Mouse (Mus musculus): ENCODE results near the gene Lct. TPM values are rescaled to one million over a fixed set of nuclear protein-coding genes. Genes with fewer than 3 reads are reported as not detected.

Lct gene
- total RNA-seq (2021), result 10 to 100 TPM; 53.8 to 69.6 TPM
- long read RNA-seq, partial matches to known transcripts, result 84 of 91 reads
- long read RNA-seq, other reads (novel, unspliced or antisense), result 7 of 91 reads

DNA sequence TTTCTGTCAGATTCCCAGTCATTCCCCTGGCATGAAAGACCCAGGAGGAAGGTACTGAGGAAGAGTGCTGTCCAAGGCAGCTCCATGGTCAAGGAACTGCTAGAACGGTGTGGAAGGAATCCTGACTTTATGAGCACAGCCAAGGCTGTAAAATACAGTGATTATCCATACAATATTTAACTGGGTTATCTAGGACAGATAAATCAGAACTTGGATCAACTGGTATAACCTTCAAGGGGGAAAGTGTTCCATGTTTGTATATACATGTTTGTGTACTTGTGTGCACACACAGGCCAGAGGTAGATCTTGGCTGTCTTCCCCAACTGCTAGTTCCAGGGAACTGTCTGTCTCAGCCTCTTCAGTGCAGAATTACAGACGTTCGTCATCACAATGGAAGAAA is at the start of gene Lct:
Gene Lct, minus strand, starts transcription at position 101 of the 400 bp plus-strand sequence.
- DNase-seq (ENCODE audit: low spot score in 2 of 2), result no peak

DNA sequence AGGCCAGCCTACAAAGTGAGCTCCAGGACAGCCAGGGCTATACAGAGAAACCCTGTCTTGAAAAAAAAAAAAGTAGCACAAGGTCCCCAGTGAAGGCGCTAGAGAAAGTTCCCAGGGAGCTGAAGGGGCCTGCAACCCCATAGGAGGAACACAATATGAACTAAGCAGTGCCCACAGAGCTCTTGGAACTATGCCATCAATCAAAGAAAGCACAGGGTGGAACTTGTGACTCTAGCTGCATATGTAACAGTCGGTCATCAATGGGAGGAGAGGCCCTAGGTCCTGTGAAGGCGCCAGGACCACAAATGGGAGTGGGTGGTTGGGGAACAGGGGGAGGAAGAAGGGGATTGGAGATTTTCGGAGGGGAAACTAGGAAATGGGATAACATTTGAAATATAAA is 48.7 kb upstream of the Lct start:
- DNase-seq (ENCODE audit: low spot score in 2 of 2), result no peak

DNA sequence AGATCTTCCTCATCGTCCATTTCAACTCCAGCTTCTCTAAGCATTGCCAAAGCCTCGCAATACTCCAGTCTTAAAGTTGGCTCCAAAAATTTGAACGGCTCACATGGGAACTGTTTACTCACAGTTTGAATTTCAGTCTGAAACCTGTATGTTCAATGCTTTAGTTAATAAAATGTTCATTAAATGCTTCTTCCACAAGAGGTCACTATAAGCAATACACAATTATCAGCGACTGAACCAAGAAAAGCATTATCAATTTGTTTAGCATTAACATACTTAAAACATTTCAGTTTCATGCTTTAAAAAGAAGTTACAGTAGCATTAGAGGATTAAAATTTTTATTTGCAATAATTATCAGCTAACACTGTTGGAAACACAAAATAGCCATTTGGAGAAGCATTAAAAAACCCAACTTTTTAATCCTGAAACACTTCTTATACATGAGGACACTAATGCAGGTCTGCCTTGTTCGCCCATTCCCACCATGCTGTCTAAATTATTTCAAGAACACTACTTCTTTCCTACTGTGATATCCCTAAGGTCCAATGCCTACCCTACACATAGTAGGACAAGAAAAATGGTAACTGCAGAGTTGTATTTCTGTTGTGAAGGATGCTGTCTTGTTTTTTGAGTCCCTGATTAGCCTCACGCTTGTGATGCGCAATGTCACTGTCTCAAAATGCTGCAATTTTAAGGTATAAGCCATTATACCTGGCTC is 44.2 kb upstream of the Lct start:
- DNase-seq (ENCODE audit: low spot score in 2 of 2), result no peak

DNA sequence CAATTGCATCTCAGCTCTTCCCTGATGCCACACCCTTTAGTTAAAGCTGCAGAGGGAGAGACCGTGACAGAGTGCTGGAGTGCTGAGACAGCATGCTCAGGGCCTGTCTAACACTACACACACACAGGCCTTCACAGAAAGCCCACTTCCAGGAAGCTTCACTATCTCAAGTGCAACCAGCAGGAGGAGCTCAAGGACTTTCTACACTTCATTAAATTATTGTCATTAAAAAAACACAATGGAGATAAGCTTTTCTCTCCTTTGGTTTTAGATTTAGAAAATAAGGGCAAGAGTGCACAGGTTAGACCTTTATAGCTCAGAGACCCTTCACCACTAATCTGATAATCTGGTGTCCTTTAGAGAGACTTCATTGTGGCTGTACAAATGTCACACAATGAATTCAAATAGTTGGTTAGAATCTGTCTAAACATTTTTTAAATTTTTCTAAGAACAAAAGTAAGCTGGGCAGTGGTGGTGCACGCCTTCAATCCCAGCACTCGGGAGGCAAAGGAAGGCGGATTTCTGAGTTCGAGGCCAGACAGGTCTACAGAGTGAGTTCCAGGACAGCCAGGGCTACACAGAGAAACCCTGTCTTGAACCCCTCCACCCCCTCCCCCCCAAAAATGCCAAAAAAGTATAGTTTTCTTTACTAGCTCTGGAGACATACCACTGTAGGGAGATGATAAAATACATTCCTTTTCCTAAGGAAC is 40.8 kb upstream of the Lct start:
- DNase-seq (ENCODE audit: low spot score in 2 of 2), result peak; percentile 26 to 83

DNA sequence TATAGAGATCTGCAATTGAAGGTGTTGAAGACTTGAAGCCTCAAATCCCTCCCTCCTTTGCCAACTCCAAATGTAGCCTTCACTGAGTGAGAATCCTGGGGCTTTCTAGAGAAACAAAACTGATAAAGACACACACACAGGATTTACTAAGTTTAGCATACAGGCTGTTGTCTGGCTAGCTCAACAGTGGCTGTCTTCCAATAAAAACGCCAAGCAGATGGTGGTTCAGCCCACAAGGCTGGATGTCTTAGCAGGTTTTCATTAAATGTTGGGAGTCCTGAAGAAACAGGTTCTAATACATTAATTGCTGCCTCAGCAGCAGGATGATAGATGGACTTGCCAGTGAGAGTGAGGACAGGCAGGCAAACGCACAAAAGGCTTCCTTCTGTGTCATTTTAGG is 32.5 kb upstream of the Lct start:
- DNase-seq (ENCODE audit: low spot score in 2 of 2), result peak; percentile 44 to 51

DNA sequence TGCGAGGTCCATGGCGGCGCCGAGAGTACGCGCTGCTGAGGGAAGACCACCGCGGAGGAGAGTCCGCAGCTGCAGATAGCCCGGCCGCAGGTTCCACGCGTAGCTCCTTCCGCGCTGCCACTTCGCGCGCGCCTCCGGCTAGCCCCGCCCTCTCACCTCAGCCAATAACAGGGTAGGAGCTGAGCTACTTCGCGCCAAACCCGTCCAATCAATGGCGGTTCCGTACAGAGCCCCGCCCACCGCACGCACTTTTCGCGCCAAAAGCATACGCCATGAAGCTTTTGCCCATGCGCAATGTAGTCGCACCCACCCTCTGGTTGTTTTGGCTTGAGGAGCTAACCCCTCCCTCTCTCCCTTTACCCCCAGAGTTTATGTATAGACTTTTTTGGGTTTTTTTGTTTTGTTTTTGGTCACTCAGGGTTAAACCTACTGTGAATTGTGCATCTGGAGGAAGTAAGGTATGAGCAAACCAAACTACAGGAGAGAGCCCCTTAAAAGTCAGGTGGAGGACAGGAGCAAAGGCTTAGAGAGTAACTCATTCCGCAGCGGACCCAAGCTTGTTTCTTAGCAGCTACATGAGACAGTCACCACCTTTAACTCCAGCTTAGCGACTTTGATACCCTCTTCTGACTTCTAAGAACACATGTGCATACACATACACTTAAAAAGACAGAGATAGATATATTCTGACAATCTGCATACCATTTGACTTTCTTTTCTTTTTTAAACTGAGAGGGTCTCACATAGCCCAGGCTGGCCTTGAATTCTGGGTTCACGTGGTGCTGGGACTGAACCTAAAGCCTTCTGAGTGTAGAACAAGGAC is 31.6 kb upstream of the Lct start, which contains the start of gene Mcm6:
Gene Mcm6, minus strand, starts transcription at position 111 of the 823 bp plus-strand sequence.
- peak; percentile 88 to 95 for DNase-seq (ENCODE audit: low spot score in 2 of 2)

DNA sequence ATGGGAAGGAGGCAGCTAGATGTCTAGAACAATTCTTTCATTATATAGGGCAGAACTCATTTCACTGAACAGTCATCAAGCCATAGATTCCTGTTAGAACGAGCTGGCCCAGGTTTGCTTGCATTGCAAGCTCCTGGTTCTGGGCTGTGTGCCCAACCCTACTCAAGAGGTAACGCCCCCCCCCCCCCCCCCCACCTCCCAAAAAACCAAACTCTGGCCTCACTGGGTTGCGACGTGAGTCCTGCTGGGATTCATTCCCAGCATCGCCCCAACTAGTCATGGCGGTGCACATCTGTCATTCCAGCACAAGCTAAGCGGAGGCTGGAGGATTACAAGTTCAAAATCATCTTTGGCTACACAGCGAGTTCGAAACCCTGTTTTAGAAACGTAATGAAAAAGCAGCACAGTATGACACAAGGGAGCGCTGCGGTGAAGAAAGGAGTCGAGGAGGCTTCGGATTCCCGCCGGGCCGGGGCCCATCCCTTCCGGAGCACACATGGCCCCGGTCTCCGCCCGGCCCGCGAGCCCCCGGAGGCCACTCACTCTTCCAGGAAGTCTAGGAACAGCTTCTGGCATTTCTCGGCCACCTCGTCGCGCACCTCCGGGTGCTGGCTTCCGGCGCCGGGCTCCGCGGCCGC is 30.9 kb upstream of the Lct start:
- DNase-seq (ENCODE audit: low spot score in 2 of 2), result peak in 1 of 2 experiments; percentile 29

DNA sequence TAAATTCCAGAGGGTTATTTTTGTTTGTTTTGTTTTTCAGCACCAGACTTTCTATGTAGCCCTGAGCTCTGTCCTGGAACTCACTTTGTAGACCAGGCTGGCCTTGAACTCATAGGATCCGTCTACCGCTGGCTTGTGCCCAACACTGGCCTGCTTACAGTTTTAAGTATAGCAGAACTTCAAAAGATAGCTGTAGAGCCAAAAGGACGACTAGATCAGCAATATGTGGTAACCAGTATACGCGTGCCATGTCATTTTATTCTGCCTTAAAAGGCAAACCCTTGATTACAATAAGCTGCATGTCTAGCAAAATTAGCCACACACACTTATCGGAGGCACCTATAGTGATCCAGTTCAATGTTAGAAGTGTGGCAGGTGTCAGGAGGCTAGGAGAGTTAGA is 30.2 kb upstream of the Lct start:
- DNase-seq (ENCODE audit: low spot score in 2 of 2), result no peak

DNA sequence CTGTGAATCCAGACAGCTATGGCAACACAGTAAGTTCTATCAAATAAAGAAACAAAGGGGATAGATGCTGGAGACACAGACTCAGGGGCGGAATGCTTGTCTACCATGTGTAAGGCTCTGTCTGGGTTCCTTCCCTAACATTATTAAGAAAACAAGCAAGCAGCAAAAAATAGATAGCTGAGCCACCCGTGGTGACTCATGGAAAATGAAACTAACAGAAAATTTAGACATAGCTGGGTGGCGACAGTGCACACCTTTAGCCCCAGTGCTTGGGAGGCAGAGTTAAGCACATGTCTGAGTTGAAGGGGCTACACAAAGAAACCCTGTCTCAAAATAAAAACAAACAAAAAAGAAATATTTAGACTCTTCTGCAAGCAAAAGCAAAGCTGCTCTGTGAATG is 29.3 kb upstream of the Lct start:
- DNase-seq (ENCODE audit: low spot score in 2 of 2), result no peak

DNA sequence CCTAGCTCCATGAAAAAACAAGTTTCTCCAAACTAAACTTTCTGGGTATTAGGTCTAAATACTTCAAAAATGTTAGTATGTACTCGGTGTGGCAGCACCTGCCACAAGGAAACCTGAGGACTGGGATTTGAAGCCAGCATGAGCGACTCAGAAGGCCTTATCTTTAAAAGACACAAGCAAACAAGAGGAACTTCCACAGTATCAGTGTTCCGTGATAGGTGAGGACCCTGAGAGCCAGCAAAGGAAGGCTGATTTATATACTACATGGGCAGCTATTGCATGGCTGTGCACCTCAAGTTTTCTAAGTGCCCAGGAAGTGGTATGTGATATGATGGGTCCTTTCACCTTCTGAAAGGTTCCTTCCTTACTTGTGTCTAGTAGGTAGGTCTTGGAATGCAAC is 25.0 kb upstream of the Lct start:
- no peak for DNase-seq (ENCODE audit: low spot score in 2 of 2)

DNA sequence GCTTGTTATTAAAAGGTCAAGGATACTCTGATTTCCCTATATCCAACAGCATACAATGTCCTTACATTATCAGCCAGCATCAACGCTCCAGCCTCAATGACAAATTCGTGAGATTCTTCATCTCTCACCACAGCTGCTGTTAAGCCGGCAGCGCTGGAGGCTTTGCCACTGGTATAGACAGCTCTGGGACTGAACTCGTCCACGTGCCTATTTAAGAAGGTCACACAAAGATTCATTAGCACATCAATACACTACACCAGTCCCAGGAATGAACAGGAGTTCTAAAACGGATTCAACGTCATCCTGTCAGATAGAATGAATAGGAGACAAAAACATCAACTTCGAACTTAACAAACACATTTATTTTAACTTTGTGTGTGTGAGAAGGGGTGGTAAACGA is 16.1 kb upstream of the Lct start:
- DNase-seq (ENCODE audit: low spot score in 2 of 2), result no peak

DNA sequence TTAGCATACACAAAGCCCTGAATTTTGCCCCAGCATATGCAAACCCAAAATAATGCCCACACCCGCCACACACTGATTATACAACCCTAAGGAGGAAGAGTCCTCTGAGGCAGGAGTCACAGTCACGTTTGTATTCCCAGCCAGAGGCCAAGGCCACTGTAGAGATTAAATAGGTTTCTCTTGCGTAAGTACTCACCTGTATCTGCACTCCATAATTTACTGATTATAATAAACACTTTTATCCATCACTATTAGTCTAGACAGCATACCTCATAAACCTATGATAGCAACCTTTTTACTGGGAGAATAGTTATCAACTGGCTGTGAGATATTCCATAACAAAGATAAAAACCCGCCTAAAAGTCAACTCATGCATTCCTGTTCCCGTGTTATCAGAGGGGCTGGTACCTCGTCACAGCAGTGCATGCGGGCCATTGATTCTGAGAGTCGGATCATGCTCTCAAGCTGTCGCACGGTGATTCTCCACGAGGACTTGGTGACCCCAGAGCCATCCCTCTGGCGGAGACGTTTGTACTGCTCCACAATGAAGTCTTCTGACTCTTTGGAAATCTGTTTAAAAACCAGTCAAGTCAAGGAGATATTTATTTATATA is 9.7 kb upstream of the Lct start:
- no peak for DNase-seq (ENCODE audit: low spot score in 2 of 2)

DNA sequence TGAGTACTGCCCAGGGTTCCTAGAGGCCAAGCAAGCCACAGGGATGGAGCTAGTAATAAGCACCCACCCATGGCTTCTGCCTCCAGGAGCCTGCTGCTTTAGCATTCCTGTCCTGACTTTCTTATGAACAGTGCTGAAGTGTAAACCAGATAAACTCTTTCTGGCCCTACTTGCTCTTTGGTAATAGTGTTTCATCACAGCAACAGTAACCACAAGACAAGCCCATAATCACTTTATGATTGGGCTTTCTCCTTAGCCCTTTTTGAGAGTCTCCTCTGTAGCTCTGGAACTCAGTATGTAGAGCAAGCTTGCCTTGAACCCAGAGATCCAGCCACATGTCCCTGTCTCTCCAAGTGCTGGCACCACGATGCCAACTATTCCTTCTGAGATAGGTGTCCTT is 2.2 kb upstream of the Lct start:
- DNase-seq (ENCODE audit: low spot score in 2 of 2), result no peak

DNA sequence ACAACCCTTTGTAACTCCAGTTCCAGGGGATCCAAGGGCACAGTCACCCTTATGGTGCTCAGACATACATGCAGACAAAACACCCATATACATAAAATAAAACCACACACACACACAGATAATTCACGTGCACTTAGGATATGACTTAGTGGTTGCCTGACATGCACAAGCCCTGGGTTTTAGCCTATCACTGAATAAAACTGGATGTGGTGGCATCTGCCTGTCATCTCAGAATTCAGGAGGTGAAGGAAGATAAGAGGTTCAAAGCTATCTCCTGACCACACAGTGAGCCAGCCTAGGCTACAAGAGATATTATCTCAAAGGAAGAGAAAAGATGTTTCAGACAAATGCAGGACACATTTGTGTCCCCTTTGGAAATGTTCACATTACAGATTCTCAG is 953 bp downstream of the Lct start:
- no peak for DNase-seq (ENCODE audit: low spot score in 2 of 2)

DNA sequence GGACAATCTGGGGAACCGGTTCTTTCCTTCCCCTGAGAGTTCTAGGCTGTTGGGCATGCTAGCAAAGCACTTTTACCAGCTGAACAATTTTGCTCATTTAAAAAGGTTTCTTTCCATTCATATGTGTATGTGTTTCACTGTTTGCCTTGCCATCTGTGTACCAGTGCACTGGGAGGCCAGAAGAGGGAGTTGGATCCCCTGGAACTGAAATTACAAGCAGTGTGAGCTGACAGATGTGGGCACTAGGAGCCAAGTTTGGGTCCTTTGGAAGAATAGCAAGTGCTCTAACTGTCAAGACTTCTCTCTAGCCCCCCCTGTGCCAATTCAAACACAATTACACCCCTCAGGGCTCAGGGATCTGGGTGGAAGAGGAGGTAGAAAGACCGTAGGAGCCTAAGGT is 3.3 kb downstream of the Lct start:
- DNase-seq (ENCODE audit: low spot score in 2 of 2), result peak in 1 of 2 experiments; percentile 63

DNA sequence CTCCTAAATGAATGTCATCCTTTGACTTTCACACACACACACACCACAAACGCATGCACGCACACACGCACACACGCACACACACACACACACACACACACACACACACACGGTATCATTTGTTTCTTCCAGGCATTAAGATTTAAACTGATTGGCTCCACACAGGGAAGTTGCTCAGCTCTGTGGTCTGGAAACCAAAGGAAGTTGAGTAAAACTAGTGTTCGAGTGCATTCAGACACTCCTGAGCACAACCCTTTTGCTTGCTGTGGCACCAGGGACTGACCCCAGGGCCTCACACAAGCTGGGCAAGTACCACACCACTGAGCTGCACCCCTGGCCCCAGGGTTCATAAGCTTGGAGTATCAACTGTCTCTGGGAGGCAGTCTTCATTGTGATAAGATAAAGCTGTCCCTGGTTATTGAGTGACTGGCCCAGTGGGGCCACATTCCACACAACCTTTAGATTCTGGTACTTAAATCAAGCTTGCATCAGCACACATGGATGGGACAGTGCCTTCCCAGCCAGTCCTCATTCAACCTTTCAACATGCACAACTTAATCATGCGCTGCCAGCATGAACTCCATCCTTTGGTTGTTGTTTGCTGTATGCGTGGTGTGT is 5.0 kb downstream of the Lct start:
- DNase-seq (ENCODE audit: low spot score in 2 of 2), result no peak

DNA sequence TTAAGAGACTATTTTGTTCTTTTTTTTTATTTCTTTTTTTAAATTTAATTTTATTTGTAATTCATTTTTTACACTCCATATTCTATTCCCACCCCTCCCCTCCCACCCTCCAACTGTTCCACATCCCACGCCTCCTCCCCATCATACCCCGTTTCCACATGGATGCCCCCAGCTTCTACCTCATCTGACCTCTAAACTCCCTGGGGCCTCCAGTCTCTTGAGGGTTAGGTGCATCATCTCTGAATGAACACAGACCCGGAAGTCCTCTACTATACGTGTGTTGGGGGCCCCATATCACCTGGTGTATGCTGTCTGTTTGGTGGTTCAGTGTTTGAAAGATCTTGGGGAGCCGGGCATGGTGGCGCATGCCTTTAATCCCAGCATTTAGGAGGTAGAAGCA is 8.9 kb downstream of the Lct start:
- peak in 1 of 2 experiments; percentile 52 for DNase-seq (ENCODE audit: low spot score in 2 of 2)

DNA sequence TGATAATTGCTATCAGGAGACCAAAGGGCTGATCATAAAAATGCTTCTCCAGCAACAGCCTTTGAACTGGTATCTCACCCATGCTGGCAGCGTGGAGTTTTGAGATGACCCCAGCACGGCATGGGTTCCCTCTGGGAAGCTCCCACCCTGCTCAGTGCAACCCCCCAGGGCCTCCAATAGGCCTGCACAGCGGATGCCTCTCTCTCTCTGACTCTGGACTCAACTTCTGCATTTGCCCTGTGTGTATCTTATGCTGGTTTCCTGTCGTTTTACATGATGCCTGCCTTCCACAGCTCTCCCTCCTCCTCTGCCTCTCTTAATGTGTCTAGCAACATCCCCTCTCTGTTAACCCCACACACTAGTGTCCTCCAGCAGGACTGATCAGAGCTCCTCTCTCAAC is 13.5 kb downstream of the Lct start:
- no peak for DNase-seq (ENCODE audit: low spot score in 2 of 2)

DNA sequence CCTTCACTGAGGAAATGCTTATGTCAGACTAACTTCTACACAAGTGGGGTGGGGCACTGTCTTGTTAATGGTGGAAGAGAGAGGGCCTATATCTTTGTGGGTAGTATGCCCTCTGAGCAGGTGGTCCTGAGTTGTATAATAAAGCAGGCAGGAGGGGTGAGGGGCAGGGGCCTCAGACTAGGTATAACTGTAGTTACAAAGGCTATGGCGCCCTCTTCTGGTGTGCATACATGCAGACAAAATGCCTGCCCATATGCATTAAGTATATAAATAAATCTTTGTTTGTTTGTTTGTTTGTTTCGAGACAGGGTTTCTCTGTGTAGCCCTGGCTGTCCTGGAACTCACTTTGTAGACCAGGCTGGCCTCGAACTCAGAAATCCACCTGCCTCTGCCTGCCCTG is 19.1 kb downstream of the Lct start:
- no peak for DNase-seq (ENCODE audit: low spot score in 2 of 2)

DNA sequence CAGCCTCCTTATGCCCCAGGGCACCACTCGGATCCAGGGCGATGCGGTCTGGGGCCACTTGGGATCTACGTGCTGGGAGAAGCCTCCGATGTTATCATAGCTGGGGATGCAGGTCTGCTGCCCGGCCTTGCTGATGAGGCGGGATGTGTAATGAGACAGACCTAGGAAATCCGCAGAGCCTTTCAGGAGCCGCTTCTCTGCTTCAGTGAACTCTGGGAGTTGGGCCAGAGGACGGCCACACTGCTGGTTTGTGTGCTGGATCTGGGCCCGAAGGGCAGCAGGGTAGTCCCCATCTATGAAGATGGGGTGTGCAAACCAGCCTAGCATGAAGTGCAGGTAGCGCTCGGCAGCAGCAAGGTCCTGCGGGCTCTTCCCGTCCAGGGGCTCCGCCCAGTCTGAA is 24.2 kb downstream of the Lct start:
- no peak for DNase-seq (ENCODE audit: low spot score in 2 of 2)
